Mouse (Mus musculus): ENCODE results near the gene Oscar. TPM values are rescaled to one million over a fixed set of nuclear protein-coding genes. Genes with fewer than 3 reads are reported as not detected.
"Not testable (repeated sequence)": the region's sequence is repeated elsewhere in the genome, so short reads cannot be mapped to it uniquely, and the experiment has no call there.

Gene Oscar
- polyA plus RNA-seq, 1 experiment from 2014 or later: 0.15 TPM

DNA sequence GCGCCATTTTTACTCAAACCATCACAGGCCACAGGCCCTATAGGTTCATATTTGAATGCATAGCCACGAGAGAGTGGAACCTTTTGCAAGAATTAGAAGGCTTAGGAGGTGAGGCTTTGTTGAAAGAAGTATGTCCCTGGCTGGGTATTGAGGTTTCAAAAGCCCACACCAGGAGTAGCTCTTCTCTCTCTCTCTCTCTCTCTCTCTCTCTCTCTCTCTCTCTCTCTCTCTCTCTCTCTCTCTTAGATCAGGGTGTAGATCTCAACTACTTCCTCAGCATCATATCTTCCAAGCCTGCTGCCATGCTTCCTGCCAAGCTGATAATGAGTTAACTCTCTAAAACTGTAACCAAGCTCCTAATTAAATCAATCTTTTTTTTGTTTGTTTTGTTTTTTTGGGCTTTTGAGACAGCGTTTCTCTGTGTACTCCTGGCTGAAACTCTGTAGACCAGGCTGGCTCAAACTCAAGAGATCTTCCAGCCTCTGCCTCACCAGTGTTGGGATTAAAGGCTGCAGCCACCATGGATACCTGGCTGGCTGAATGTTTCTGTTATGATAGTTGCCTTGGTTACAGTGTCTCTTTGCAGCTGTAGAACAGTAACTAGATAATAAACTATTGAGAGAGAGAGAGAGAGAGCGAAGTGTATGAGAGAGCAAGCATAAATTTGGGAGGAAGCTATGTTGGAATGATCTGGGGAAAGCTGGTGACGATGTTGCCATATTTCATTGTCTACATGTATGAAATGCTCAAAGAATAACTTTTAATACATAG lies 39.4 kb downstream of the Oscar start:
- no peak for ATAC-seq (ENCODE audit: insufficient number of reproducible peaks, insufficient read depth, low FRiP score, low read depth)
- no peaks in the 10 kb centered on the region for H3K4me1 ChIP-seq (ENCODE audit: control insufficient read depth in 2 of 2, insufficient read depth in 2 of 2, low read length in 2 of 2)
- WGBS: 63% methylated on average over 5 of the region's 5 CpGs
- no peaks in the 10 kb centered on the region for H3K36me3 ChIP-seq (ENCODE audit: control insufficient read depth, insufficient read depth, low read length)
- no peak overlapping the region for H3K4me3 ChIP-seq (ENCODE audit: control insufficient read depth in 1 of 2, insufficient read depth in 1 of 2, low read depth in 1 of 2, low read length in 2 of 2)
- no peak overlapping the region for H3K27ac ChIP-seq (replicated peaks in 1 of 2; ENCODE audit: control insufficient read depth in 1 of 2, insufficient read depth in 1 of 2, low read depth in 2 of 2, low read length in 2 of 2)
- H3K9me3 ChIP-seq (ENCODE audit: control insufficient read depth, low read length): 0 out of 2 replicates have a peak, but pooled peaks cover 4% of the 10 kb centered on the region
- H3K27me3 ChIP-seq (ENCODE audit: control insufficient read depth, insufficient read depth, low read length): no peaks in the 10 kb centered on the region
- H3K4me2 ChIP-seq (ENCODE audit: low read length): no peak overlapping the region
- no peak overlapping the region for H3K9ac ChIP-seq (ENCODE audit: low read length)

DNA sequence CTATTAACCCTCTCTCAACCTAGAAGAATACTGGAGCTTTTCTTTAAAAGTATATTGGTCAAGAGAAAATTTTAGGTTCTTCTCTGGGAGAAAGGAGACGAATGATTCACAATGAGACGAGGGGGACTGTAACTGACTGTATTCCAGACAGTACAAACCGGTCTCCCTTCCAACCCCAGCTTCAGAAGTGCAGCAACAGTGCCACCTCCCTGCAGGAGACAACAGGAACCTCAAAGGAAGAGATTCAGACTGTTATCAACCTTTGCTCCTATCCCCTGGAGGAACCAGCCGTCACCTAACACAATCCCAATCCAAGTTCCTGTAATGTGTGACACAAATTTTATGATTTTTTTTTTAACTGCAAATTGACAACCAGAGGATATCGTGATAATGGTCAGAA lies 41.7 kb downstream of the Oscar start:
- 38% methylated on average over 5 of the region's 5 CpGs for WGBS
- Histone ChIP-seq H3K27ac (replicated peaks in 1 of 2; ENCODE audit: control insufficient read depth in 1 of 2, insufficient read depth in 1 of 2, low read depth in 2 of 2, low read length in 2 of 2) (no peak overlapping the region), H3K9ac (ENCODE audit: low read length) (no peak overlapping the region), H3K36me3 (ENCODE audit: control insufficient read depth, insufficient read depth, low read length) (no peaks in the 10 kb centered on the region), H3K4me1 (ENCODE audit: control insufficient read depth in 2 of 2, insufficient read depth in 2 of 2, low read length in 2 of 2) (no peaks in the 10 kb centered on the region), H3K27me3 (ENCODE audit: control insufficient read depth, insufficient read depth, low read length) (no peaks in the 10 kb centered on the region), H3K9me3 (ENCODE audit: control insufficient read depth, low read length) (0 out of 2 replicates have a peak, but pooled peaks cover 4% of the 10 kb centered on the region), H3K4me2 (ENCODE audit: low read length) (no peak overlapping the region), H3K4me3 (ENCODE audit: control insufficient read depth in 1 of 2, insufficient read depth in 1 of 2, low read depth in 1 of 2, low read length in 2 of 2) (no peak overlapping the region)
- no peak for ATAC-seq (ENCODE audit: insufficient number of reproducible peaks, insufficient read depth, low FRiP score, low read depth)

DNA sequence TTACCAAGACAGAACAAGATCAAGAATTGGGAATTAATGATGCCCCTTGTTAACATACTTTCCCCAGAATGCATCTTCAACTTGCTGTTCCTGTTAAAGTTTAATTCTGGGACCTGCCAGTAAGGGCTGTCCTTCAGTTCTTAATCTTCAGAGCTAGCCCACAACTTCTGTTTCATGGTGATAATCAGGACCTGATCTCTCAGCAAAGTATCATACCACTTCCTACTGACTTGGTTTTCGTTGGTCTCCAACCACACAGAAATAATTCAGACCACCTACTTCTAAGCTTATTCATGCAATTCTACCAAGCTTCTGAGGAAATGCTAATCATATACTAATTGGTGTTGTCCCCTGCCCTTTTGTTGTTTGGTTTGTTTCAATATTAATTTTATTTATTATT lies 44.1 kb downstream of the Oscar start:
- no peak overlapping the region for H3K4me2 ChIP-seq (ENCODE audit: low read length)
- no peak overlapping the region for H3K9ac ChIP-seq (ENCODE audit: low read length)
- no peaks in the 10 kb centered on the region for H3K27me3 ChIP-seq (ENCODE audit: control insufficient read depth, insufficient read depth, low read length)
- H3K9me3 ChIP-seq (ENCODE audit: control insufficient read depth, low read length): no peaks in the 10 kb centered on the region
- no peaks in the 10 kb centered on the region for H3K4me1 ChIP-seq (ENCODE audit: control insufficient read depth in 2 of 2, insufficient read depth in 2 of 2, low read length in 2 of 2)
- ATAC-seq (ENCODE audit: insufficient number of reproducible peaks, insufficient read depth, low FRiP score, low read depth): no peak
- WGBS: 74% methylated on average over 1 of the region's 1 CpGs
- no peak overlapping the region for H3K4me3 ChIP-seq (ENCODE audit: control insufficient read depth in 1 of 2, insufficient read depth in 1 of 2, low read depth in 1 of 2, low read length in 2 of 2)
- no peaks in the 10 kb centered on the region for H3K36me3 ChIP-seq (ENCODE audit: control insufficient read depth, insufficient read depth, low read length)
- no peak overlapping the region for H3K27ac ChIP-seq (replicated peaks in 1 of 2; ENCODE audit: control insufficient read depth in 1 of 2, insufficient read depth in 1 of 2, low read depth in 2 of 2, low read length in 2 of 2)

DNA sequence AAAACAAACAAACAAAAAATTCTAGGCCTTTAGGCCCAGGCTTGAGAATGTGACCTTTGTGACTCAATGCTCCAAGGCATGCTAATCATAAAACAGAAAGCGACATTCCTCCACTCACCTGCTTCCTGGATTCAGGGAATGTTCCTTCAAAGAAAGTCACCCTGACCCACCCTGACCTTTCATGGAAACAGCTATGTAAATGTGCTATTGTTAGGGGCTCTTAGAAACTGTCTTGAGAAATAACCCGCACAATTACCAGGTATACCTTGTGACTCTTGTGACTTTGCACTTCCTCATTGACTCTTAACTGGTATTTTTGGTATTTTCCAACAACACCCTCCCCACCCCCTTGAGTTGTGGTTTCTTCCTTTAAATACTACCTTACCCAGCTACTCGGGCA lies 45.4 kb downstream of the Oscar start:
- not testable (repeated sequence) for H3K9ac ChIP-seq (ENCODE audit: low read length); H3K4me1 ChIP-seq (ENCODE audit: control insufficient read depth in 2 of 2, insufficient read depth in 2 of 2, low read length in 2 of 2); H3K36me3 ChIP-seq (ENCODE audit: control insufficient read depth, insufficient read depth, low read length); H3K9me3 ChIP-seq (ENCODE audit: control insufficient read depth, low read length); H3K27ac ChIP-seq (replicated peaks in 1 of 2; ENCODE audit: control insufficient read depth in 1 of 2, insufficient read depth in 1 of 2, low read depth in 2 of 2, low read length in 2 of 2); ATAC-seq (ENCODE audit: insufficient number of reproducible peaks, insufficient read depth, low FRiP score, low read depth); H3K4me2 ChIP-seq (ENCODE audit: low read length); H3K4me3 ChIP-seq (ENCODE audit: control insufficient read depth in 1 of 2, insufficient read depth in 1 of 2, low read depth in 1 of 2, low read length in 2 of 2); H3K27me3 ChIP-seq (ENCODE audit: control insufficient read depth, insufficient read depth, low read length)
- 81% methylated on average over 3 of the region's 3 CpGs for WGBS

DNA sequence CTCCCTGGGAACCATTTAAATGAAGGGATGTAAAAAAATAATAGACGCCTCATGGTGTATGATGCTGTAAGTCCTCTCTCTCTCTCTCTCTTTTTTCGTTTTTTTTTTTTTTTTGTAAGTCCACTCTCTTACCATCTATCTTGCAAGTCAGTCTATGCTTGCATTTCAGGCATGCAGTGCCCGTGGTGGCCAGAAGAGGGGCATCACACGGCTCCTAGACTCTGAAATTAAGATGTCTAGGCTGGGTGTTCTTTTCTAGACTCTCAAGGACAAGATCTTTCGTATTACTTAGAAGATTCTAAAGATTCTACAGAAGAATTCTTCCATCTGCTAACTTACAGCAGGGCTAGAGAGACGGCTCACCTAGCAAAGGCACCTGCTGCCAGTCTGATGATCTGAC lies 46.2 kb downstream of the Oscar start:
- Histone ChIP-seq H3K9me3 (ENCODE audit: control insufficient read depth, low read length) (no peaks in the 10 kb centered on the region), H3K9ac (ENCODE audit: low read length) (no peak overlapping the region), H3K4me1 (ENCODE audit: control insufficient read depth in 2 of 2, insufficient read depth in 2 of 2, low read length in 2 of 2) (no peaks in the 10 kb centered on the region), H3K4me2 (ENCODE audit: low read length) (no peak overlapping the region), H3K36me3 (ENCODE audit: control insufficient read depth, insufficient read depth, low read length) (no peaks in the 10 kb centered on the region), H3K4me3 (ENCODE audit: control insufficient read depth in 1 of 2, insufficient read depth in 1 of 2, low read depth in 1 of 2, low read length in 2 of 2) (no peak overlapping the region), H3K27ac (replicated peaks in 1 of 2; ENCODE audit: control insufficient read depth in 1 of 2, insufficient read depth in 1 of 2, low read depth in 2 of 2, low read length in 2 of 2) (no peak overlapping the region), H3K27me3 (ENCODE audit: control insufficient read depth, insufficient read depth, low read length) (no peaks in the 10 kb centered on the region)
- ATAC-seq (ENCODE audit: insufficient number of reproducible peaks, insufficient read depth, low FRiP score, low read depth): no peak
- WGBS: 62% methylated on average over 6 of the region's 6 CpGs

DNA sequence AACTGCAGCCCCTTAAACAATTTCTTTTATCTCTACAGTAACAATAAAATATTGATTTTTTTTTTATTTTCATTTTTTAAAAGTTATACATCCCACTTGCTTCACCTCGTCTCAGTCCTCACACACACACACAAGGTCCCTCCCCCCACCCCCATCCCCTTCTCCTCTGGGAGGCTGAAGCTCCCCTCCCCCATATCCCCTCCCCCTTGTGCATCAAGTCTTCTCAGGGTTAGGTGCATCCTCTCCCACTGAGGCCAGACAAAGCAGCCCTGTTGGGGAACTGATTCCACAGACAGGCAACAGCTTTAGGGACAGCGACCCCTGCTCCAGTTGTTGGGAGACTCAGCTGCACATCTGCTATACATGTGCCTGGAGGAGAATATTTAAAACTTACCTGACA lies 48.6 kb downstream of the Oscar start:
- H3K4me2 ChIP-seq (ENCODE audit: low read length): no peak overlapping the region
- ATAC-seq (ENCODE audit: insufficient number of reproducible peaks, insufficient read depth, low FRiP score, low read depth): no peak
- H3K27ac ChIP-seq (replicated peaks in 1 of 2; ENCODE audit: control insufficient read depth in 1 of 2, insufficient read depth in 1 of 2, low read depth in 2 of 2, low read length in 2 of 2): no peak overlapping the region
- no peaks in the 10 kb centered on the region for H3K4me1 ChIP-seq (ENCODE audit: control insufficient read depth in 2 of 2, insufficient read depth in 2 of 2, low read length in 2 of 2)
- no peaks in the 10 kb centered on the region for H3K36me3 ChIP-seq (ENCODE audit: control insufficient read depth, insufficient read depth, low read length)
- WGBS: 21% methylated on average over 2 of the region's 2 CpGs
- H3K9ac ChIP-seq (ENCODE audit: low read length): no peak overlapping the region
- H3K4me3 ChIP-seq (ENCODE audit: control insufficient read depth in 1 of 2, insufficient read depth in 1 of 2, low read depth in 1 of 2, low read length in 2 of 2): no peak overlapping the region
- H3K9me3 ChIP-seq (ENCODE audit: control insufficient read depth, low read length): no peaks in the 10 kb centered on the region
- no peaks in the 10 kb centered on the region for H3K27me3 ChIP-seq (ENCODE audit: control insufficient read depth, insufficient read depth, low read length)

Small RNA genes within 50 kb of the gene (microRNA-seq; reads per million reads assigned to microRNA genes)
- not detected for gene Gm25100
- gene Mir3572: 3.6 reads per million, percentile 9 among the genes with 10 or more reads in this experiment

Other genes with a start within 250 kb of the Oscar start
- 0.28 and 0.63 TPM in 2 replicates for gene Cacng8, start 225.5 kb downstream of the Oscar start, polyA plus RNA-seq (2014; fragmentation: Nextera tagmentation; extraction: Ambion mirVana)
- 19.0 and 19.1 TPM in 2 replicates for gene Cacng6, start 192.0 kb downstream of the Oscar start, polyA plus RNA-seq (2014; fragmentation: Nextera tagmentation; extraction: Ambion mirVana)
- gene Tarm1, start 113.5 kb downstream of the Oscar start, polyA plus RNA-seq (2014; fragmentation: Nextera tagmentation; extraction: Ambion mirVana): not detected in 2 replicates
- 962 and 1,026 TPM in 2 replicates for gene Ndufa3, start 1.2 kb upstream of the Oscar start, polyA plus RNA-seq (2014; fragmentation: Nextera tagmentation; extraction: Ambion mirVana)
- 13.7 and 18.2 TPM in 2 replicates for gene Tfpt, start 13.8 kb upstream of the Oscar start, polyA plus RNA-seq (2014; fragmentation: Nextera tagmentation; extraction: Ambion mirVana)
- gene Prpf31, start 13.8 kb upstream of the Oscar start, polyA plus RNA-seq (2014; fragmentation: Nextera tagmentation; extraction: Ambion mirVana): 51.9 and 54.8 TPM in 2 replicates
- gene Cnot3, start 29.1 kb upstream of the Oscar start, polyA plus RNA-seq (2014; fragmentation: Nextera tagmentation; extraction: Ambion mirVana): 30.4 and 32.4 TPM in 2 replicates
- gene Leng1, start 49.7 kb upstream of the Oscar start, polyA plus RNA-seq (2014; fragmentation: Nextera tagmentation; extraction: Ambion mirVana): 15.5 and 16.0 TPM in 2 replicates
- gene Tmc4, start 61.4 kb upstream of the Oscar start, polyA plus RNA-seq (2014; fragmentation: Nextera tagmentation; extraction: Ambion mirVana): 2.9 and 3.9 TPM in 2 replicates
- 205 and 234 TPM in 2 replicates for gene Tsen34, start 76.7 kb upstream of the Oscar start, polyA plus RNA-seq (2014; fragmentation: Nextera tagmentation; extraction: Ambion mirVana)
- 25.5 and 28.4 TPM in 2 replicates for gene Mboat7, start 77.4 kb upstream of the Oscar start, polyA plus RNA-seq (2014; fragmentation: Nextera tagmentation; extraction: Ambion mirVana)
- gene Rps9, start 87.8 kb upstream of the Oscar start, polyA plus RNA-seq (2014; fragmentation: Nextera tagmentation; extraction: Ambion mirVana): 914 and 1,003 TPM in 2 replicates
- 0.27 and 0.97 TPM in 2 replicates for gene Pirb, start 104.2 kb upstream of the Oscar start, polyA plus RNA-seq (2014; fragmentation: Nextera tagmentation; extraction: Ambion mirVana)
- gene Gm15448, start 209.5 kb upstream of the Oscar start, polyA plus RNA-seq (2014; fragmentation: Nextera tagmentation; extraction: Ambion mirVana): not detected in 2 replicates
- gene Pira2, start 228.9 kb upstream of the Oscar start, polyA plus RNA-seq (2014; fragmentation: Nextera tagmentation; extraction: Ambion mirVana): 0.15 TPM in 2 replicates

Measured in heart, embryonic 14.5 days (tissue).